Mouse (Mus musculus): ENCODE results near the gene C2cd5. TPM values are rescaled to one million over a fixed set of nuclear protein-coding genes. Genes with fewer than 3 reads are reported as not detected.
"Not testable (repeated sequence)": the region's sequence is repeated elsewhere in the genome, so short reads cannot be mapped to it uniquely, and the experiment has no call there.

C2cd5 gene
- polyA plus RNA-seq, 1 experiment from 2014 or later, result 35.9 TPM

- H3K36me3 ChIP-seq, result no peaks in the 10 kb centered on the region
- no peak overlapping the region for H3K27ac ChIP-seq
- no peak overlapping the region for H3K4me2 ChIP-seq (replicated peaks)
- peaks cover 24% of the 10 kb centered on the region for H3K4me1 ChIP-seq
- no peak overlapping the region for H3K4me3 ChIP-seq
- H3K9ac ChIP-seq, result no peak overlapping the region
- H3K27me3 ChIP-seq, result peaks cover 3% of the 10 kb centered on the region; the same call in 1 of the 2 replicates
- no peaks in the 10 kb centered on the region for H3K9me3 ChIP-seq
- WGBS, result 88% methylated on average over 13 of the region's 13 CpGs
- no peak for ATAC-seq (ENCODE audit: insufficient number of reproducible peaks, insufficient read depth, low FRiP score, low TSS enrichment)
Measured at GRCm38 (mm10) chr6:142989495-142989894, 110.4 kb downstream of the C2cd5 start.

GRCm38 (mm10) chr6:142988753-142989152 lies 111.2 kb downstream of the C2cd5 start:
- Histone ChIP-seq H3K27me3 (peaks cover 3% of the 10 kb centered on the region; the same call in 1 of the 2 replicates), H3K36me3 (no peaks in the 10 kb centered on the region), H3K4me2 (replicated peaks) (no peak overlapping the region), H3K4me1 (peaks cover 18% of the 10 kb centered on the region), H3K9ac (no peak overlapping the region), H3K9me3 (no peaks in the 10 kb centered on the region), H3K4me3 (no peak overlapping the region), H3K27ac (no peak overlapping the region)
- 28% methylated on average over 10 of the region's 10 CpGs for WGBS
- ATAC-seq (ENCODE audit: insufficient number of reproducible peaks, insufficient read depth, low FRiP score, low TSS enrichment), result no peak

- Histone ChIP-seq H3K9ac (no peak overlapping the region), H3K4me1 (peaks cover 14% of the 10 kb centered on the region; the same call in 1 of the 2 replicates), H3K4me2 (replicated peaks) (no peak overlapping the region), H3K9me3 (no peaks in the 10 kb centered on the region), H3K27me3 (peaks cover 2% of the 10 kb centered on the region; the same call in 1 of the 2 replicates), H3K4me3 (no peak overlapping the region), H3K36me3 (no peaks in the 10 kb centered on the region), H3K27ac (no peak overlapping the region)
- ATAC-seq (ENCODE audit: insufficient number of reproducible peaks, insufficient read depth, low FRiP score, low TSS enrichment), result no peak
- WGBS, result 59% methylated on average over 6 of the region's 6 CpGs
Measured at GRCm38 (mm10) chr6:142988231-142988630, 111.7 kb downstream of the C2cd5 start.

- 67% methylated on average over 6 of the region's 6 CpGs for WGBS
- no peaks in the 10 kb centered on the region for H3K27me3 ChIP-seq
- no peak overlapping the region for H3K4me2 ChIP-seq (replicated peaks)
- no peaks in the 10 kb centered on the region for H3K36me3 ChIP-seq
- no peak overlapping the region for H3K27ac ChIP-seq
- ATAC-seq (ENCODE audit: insufficient number of reproducible peaks, insufficient read depth, low FRiP score, low TSS enrichment), result no peak
- H3K4me3 ChIP-seq, result no peak overlapping the region
- no peak overlapping the region for H3K9ac ChIP-seq
- peaks cover 11% of the 10 kb centered on the region; the same call in 1 of the 2 replicates for H3K4me1 ChIP-seq
- H3K9me3 ChIP-seq, result no peaks in the 10 kb centered on the region
Measured at GRCm38 (mm10) chr6:142987616-142988015, 112.3 kb downstream of the C2cd5 start.

GRCm38 (mm10) chr6:142986706-142987105 lies 113.2 kb downstream of the C2cd5 start:
- H3K27ac ChIP-seq; H3K4me3 ChIP-seq; H3K4me1 ChIP-seq; H3K36me3 ChIP-seq; H3K4me2 ChIP-seq (replicated peaks); H3K9ac ChIP-seq; H3K9me3 ChIP-seq; H3K27me3 ChIP-seq; ATAC-seq (ENCODE audit: insufficient number of reproducible peaks, insufficient read depth, low FRiP score, low TSS enrichment): not testable (repeated sequence)
- 87% methylated on average over 9 of the region's 9 CpGs for WGBS

GRCm38 (mm10) chr6:142985561-142986238 lies 114.2 kb downstream of the C2cd5 start:
- not testable (repeated sequence) for H3K9ac ChIP-seq; H3K4me1 ChIP-seq; H3K27ac ChIP-seq; H3K4me3 ChIP-seq; H3K4me2 ChIP-seq (replicated peaks); ATAC-seq (ENCODE audit: insufficient number of reproducible peaks, insufficient read depth, low FRiP score, low TSS enrichment); H3K27me3 ChIP-seq; H3K36me3 ChIP-seq; H3K9me3 ChIP-seq
- 89% methylated on average over 9 of the region's 9 CpGs for WGBS

- Histone ChIP-seq H3K27me3 (no peaks in the 10 kb centered on the region), H3K9ac (no peak overlapping the region), H3K36me3 (no peaks in the 10 kb centered on the region), H3K4me2 (replicated peaks) (no peak overlapping the region), H3K4me1 (peaks cover 9% of the 10 kb centered on the region; the same call in 1 of the 2 replicates), H3K4me3 (no peak overlapping the region), H3K9me3 (no peaks in the 10 kb centered on the region), H3K27ac (no peak overlapping the region)
- 37% methylated on average over 6 of the region's 6 CpGs for WGBS
- no peak for ATAC-seq (ENCODE audit: insufficient number of reproducible peaks, insufficient read depth, low FRiP score, low TSS enrichment)
Measured at GRCm38 (mm10) chr6:142979665-142980660, 120.0 kb downstream of the C2cd5 start.

GRCm38 (mm10) chr6:142977221-142977620 lies 122.7 kb downstream of the C2cd5 start:
- ATAC-seq (ENCODE audit: insufficient number of reproducible peaks, insufficient read depth, low FRiP score, low TSS enrichment), result no peak
- Histone ChIP-seq H3K4me1 (peaks cover 9% of the 10 kb centered on the region; the same call in 1 of the 2 replicates), H3K36me3 (no peaks in the 10 kb centered on the region), H3K27me3 (no peaks in the 10 kb centered on the region), H3K9me3 (no peaks in the 10 kb centered on the region), H3K4me3 (no peak overlapping the region), H3K9ac (no peak overlapping the region), H3K4me2 (replicated peaks) (no peak overlapping the region), H3K27ac (no peak overlapping the region)
- WGBS, result 52% methylated on average over 1 of the region's 1 CpGs

GRCm38 (mm10) chr6:142973289-142973688 lies 126.7 kb downstream of the C2cd5 start:
- Histone ChIP-seq H3K27me3 (no peaks in the 10 kb centered on the region), H3K4me2 (replicated peaks) (no peak overlapping the region), H3K9me3 (no peaks in the 10 kb centered on the region), H3K4me3 (no peak overlapping the region), H3K27ac (no peak overlapping the region), H3K36me3 (no peaks in the 10 kb centered on the region), H3K9ac (no peak overlapping the region), H3K4me1 (no peaks in the 10 kb centered on the region)
- WGBS, result 90% methylated on average over 7 of the region's 7 CpGs
- ATAC-seq (ENCODE audit: insufficient number of reproducible peaks, insufficient read depth, low FRiP score, low TSS enrichment), result no peak

GRCm38 (mm10) chr6:142972205-142972604 lies 127.7 kb downstream of the C2cd5 start:
- no peaks in the 10 kb centered on the region for H3K4me1 ChIP-seq
- ATAC-seq (ENCODE audit: insufficient number of reproducible peaks, insufficient read depth, low FRiP score, low TSS enrichment), result no peak
- no peak overlapping the region for H3K27ac ChIP-seq
- H3K27me3 ChIP-seq, result no peaks in the 10 kb centered on the region
- no peak overlapping the region for H3K9ac ChIP-seq
- H3K9me3 ChIP-seq, result no peaks in the 10 kb centered on the region
- H3K4me2 ChIP-seq (replicated peaks), result no peak overlapping the region
- 61% methylated on average over 2 of the region's 2 CpGs for WGBS
- H3K36me3 ChIP-seq, result no peaks in the 10 kb centered on the region
- no peak overlapping the region for H3K4me3 ChIP-seq

- Histone ChIP-seq H3K36me3 (no peaks in the 10 kb centered on the region), H3K4me3 (no peak overlapping the region), H3K4me2 (replicated peaks) (no peak overlapping the region), H3K9me3 (no peaks in the 10 kb centered on the region), H3K27me3 (peaks cover 5% of the 10 kb centered on the region; the same call in 1 of the 2 replicates), H3K4me1 (no peaks in the 10 kb centered on the region), H3K9ac (no peak overlapping the region), H3K27ac (no peak overlapping the region)
- no peak for ATAC-seq (ENCODE audit: insufficient number of reproducible peaks, insufficient read depth, low FRiP score, low TSS enrichment)
- 92% methylated on average over 1 of the region's 1 CpGs for WGBS
Measured at GRCm38 (mm10) chr6:142967407-142967806, 132.5 kb downstream of the C2cd5 start.
